Mouse (Mus musculus) heart, postnatal 0 days (tissue): ENCODE results near the gene Rap1gap2.

Experiments used
- CTCF ChIP-seq: IDR thresholded peaks from 2 replicates; pipeline ENCODE4 v1.5.1; 2016; ENCODE audit warnings: antibody characterized with exemption, control low read depth, low read depth
- EP300 ChIP-seq: IDR thresholded peaks from 2 replicates; pipeline ENCODE4 v1.6.1; 2016; ENCODE audit warnings: antibody characterized with exemption, low read depth

DNA sequence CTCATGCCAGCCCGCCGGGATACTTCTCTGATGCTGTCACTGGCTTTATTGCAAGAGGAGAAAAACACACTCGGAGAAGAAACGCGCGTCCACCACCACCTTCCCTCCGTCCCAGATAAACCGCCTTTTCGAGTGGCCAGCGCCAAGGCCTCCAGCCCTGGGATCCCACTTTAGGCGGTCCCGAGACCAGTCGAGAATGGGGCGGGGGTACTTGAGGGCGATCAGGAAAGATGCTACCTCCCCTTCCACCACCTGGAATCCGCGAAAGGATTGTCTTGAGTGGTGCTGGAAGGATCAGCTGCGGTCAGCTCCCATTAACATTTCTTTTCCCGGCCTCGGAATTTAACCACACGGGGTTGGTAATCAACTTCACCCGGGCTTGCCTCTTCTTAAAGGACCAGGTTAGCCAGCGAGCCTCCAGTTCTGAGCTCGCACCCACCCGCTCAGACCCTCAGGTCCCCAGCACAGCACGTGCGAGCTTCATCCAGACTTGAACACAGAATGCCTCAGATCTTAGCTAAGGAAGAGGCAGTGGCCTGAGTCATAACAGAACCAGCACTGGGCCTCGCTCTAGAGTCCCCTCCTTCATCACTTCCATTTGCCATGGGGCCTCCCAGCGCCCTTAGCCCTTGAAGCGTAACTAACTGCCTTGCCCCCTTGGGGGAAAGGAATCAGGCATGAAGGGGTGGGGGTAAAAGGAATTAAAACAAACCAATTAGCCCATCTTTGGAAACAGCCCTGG lies 87.3 kb downstream of the Rap1gap2 start:
- TF ChIP-seq CTCF: no peak
- TF ChIP-seq EP300: no peak
